Mouse (Mus musculus): ENCODE results near the gene AI661453. TPM values are rescaled to one million over a fixed set of nuclear protein-coding genes. Genes with fewer than 3 reads are reported as not detected.
A peak's percentile ranks its signal among the peaks of the same experiment; 100 is the strongest.

The AI661453 gene
- total RNA-seq, 1 experiment from 2014 or later, result 1.7 TPM

DNA sequence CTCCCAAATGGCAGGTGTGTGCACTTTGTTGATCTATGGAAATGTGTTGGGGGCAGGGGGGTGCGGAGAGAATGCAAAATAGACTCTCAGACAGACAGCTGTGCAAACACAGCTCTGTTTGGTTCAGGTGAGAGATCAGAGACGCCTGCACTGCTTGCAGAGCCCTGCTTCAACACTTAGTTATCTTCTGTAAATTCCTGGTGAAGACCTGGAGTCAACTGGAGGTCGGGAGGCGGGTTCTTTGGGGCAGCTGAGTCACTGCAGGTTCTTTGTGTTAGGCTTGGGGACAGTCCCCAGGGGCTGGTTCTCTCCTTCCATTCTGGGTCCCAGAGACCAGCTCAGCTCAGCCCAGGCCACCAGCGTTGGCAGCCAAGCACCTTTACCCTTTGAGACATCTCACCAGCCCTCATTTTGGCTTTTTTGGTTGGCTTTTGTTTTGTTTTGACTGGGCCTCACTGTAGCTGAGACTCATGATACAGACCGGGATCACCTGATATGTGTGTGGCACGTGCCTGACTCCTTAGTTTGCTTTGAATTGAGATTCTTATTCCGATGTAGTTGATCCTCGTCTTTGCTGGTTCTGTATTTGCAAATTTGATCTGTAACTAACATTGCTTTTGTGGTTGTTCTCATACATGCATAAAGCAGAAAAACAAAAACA is 26.4 kb downstream of the AI661453 start:
- no peak for ATAC-seq (ENCODE audit: extremely low read depth, insufficient number of reproducible peaks, low FRiP score, poor library complexity, severe bottlenecking)

DNA sequence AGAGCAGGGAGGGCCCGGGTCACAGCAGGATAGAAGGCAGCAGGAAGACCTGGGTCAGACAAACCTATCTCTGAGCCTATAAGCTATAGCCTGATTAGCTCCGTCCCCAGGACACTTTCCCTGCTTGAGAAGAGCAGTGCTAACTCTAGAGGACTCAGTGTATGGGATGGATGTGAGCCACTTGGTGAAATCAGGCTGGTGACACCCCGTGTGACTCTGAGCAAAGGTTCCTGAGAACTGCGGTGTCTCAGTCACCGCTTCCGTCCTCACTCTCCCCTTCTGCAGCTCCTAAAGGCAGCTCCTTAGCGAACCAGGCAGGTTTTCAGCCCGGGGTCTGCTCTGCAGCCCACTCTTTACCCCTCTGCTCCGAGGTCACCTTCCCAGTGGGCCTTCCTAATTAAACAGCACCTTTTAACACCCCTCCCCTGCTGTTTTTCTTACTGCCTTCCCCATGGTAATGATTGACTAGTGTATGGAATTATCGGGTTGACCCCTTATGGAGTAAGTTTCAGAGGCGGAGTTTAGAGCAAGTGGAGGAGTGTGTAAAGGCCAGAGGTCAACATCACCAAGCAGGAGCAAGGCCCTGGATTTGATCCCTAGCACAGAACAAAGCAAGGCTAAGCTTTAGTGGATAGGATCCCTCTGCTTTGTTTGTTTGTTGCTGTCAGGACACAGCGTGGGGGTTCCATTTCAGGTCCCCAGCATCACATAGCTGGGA is 28.0 kb downstream of the AI661453 start:
- ATAC-seq (ENCODE audit: extremely low read depth, insufficient number of reproducible peaks, low FRiP score, poor library complexity, severe bottlenecking), result no peak

DNA sequence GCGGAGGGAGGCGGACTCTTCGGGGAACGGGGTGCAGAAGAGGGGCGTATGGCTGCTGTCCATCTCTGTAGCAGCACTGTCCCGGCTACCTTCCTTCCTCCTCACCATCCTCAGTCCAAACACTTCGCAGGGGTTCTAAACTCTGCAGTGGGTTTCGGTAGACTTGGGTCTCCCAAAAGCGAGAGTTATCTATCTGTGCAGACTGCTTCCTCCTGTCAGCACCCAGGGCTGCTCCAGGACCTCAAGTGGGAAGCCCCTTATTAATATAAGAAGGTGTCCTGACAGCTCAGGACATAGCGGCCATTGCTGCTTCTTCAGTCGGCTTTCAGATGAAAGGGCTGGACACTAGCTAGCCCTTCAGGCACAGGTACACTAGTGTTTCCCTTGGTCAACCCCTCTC is 28.6 kb downstream of the AI661453 start:
- ATAC-seq (ENCODE audit: extremely low read depth, insufficient number of reproducible peaks, low FRiP score, poor library complexity, severe bottlenecking), result no peak

DNA sequence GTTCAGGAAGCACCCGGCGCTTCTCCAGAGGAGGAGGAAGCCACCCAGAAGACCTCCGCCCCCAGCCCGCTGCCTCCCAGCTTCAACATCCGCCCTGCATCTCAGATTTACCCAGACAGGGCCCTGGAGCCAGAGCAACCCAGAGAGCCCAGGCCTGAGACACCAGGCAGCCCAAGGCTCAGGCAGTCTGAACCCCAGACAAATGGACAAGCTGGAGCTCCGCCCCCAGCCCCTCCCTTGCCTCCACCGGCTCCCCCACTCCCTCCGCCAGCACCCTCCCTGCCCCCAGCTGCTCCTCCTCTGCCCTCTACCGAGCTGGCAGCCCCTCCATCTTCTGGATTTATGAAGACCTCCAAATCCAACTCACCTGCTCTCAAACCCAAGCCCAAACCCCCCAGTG is 29.9 kb downstream of the AI661453 start:
- ATAC-seq (ENCODE audit: extremely low read depth, insufficient number of reproducible peaks, low FRiP score, poor library complexity, severe bottlenecking), result no peak

DNA sequence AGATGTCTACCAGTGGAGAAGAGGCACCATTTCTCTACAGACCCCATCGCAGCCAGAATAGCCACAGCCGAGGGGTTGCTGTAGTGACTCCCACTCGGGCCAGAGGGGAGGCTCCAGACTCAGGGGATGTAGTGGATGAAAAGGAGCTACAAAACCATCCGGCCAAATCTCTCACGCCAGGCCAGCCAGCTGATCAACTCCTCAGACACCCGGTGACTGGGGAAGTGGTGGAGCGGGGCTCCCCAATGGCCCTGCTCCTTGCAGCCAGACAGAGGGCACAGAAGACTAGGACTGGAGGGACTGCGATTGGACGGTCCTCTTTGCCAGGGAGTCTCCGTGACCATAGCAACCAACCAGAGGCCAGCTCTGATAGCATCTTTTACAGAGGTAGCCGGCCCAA is 31.2 kb downstream of the AI661453 start:
- no peak for ATAC-seq (ENCODE audit: extremely low read depth, insufficient number of reproducible peaks, low FRiP score, poor library complexity, severe bottlenecking)

DNA sequence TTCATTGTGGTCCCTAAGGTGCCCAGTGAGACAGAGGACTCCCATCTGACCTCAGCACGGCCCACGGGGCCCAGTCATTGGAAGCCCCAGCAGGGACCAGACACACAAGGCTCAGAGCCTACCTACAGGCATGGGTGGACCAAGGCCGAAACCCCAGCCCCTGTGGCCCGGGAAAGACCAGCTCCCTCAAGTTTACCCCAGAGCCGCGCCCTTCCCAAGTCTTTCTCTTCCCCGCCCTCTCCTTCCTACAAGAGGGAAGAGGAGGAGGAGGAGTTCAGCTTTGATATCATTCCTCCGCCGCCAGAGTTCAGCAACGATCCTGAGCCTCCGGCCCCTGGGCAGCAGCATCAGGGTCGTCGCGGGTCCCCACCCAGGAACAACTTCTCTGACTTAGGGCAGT is 31.6 kb downstream of the AI661453 start:
- ATAC-seq (ENCODE audit: extremely low read depth, insufficient number of reproducible peaks, low FRiP score, poor library complexity, severe bottlenecking), result no peak

DNA sequence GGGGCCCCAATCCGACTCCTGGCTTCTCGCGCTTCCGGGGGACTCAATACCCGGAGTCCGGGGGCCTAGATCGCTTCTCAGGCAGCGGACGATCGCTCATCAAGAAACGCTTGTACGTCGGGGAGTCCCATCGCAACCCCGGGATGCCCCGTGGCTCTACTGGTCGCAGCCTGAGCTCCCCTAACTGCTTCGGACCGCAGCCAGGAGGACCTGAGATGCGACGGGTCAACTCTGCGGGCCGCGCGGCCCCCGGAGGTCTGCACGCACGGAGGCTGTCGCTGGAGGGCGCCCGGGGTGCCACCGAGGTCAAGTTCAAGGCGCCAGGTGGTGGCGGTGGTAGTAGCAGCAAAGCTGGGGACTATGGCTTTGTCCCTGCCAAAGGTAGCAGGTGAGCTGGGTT is 32.1 kb downstream of the AI661453 start:
- ATAC-seq (ENCODE audit: extremely low read depth, insufficient number of reproducible peaks, low FRiP score, poor library complexity, severe bottlenecking), result no peak

DNA sequence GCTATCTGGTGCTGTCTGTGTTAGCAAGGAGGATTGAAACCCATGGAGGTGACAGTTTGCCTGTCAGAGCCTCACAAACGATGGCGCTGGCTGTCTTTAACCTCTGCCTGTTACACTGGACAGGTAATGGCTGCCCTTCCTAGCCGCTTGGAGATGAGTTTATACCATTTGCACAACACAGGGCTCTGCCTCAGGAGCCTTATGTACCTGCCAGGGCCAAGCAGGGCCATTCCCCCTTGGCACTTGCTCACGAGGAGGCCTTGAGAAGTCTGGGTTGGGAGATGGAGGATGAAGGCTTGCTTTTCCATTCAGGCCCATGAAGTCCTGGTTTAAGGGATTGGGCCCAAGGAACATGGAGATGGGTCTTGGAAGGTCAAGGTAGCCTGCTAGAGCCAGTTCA is 33.2 kb downstream of the AI661453 start:
- no peak for ATAC-seq (ENCODE audit: extremely low read depth, insufficient number of reproducible peaks, low FRiP score, poor library complexity, severe bottlenecking)

DNA sequence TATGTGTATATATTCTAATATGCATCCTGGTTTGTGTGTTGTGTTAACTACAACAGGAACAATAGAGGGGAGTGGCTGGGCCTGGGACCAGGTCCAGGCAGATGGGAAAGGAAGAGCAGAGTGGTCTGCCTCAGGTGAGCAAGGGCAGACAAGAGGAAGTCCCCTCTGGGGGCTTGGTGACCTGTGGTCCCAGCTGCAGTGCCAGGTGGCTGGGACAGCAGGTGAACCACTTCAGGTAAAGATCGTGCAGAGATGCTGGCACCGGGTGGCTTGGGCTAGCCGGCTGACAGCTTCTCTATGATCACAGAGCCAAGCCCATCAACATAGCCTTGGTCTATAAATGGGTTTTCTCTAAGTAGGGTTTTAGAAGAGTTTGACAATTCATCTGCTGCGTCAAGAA is 33.7 kb downstream of the AI661453 start:
- ATAC-seq (ENCODE audit: extremely low read depth, insufficient number of reproducible peaks, low FRiP score, poor library complexity, severe bottlenecking), result no peak

DNA sequence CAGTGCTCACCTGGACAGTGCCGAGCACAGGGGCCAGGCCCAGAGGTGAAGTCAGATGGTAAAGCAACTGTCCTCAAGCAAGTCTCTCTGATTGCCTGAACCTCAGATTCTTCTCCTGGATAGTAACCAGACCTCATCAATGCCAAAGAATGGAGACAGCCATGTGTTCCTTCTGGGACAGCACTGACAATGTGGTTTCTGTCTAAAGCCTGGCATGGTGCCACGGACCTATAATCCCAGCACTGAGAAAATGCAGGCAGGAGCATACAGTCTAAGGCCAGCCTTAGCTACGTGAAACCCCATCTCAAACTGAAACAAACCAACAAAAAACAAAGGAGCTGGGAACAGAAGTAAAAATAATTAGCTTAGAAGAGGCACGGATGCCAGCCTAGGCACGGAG is 34.3 kb downstream of the AI661453 start:
- ATAC-seq (ENCODE audit: extremely low read depth, insufficient number of reproducible peaks, low FRiP score, poor library complexity, severe bottlenecking), result no peak

DNA sequence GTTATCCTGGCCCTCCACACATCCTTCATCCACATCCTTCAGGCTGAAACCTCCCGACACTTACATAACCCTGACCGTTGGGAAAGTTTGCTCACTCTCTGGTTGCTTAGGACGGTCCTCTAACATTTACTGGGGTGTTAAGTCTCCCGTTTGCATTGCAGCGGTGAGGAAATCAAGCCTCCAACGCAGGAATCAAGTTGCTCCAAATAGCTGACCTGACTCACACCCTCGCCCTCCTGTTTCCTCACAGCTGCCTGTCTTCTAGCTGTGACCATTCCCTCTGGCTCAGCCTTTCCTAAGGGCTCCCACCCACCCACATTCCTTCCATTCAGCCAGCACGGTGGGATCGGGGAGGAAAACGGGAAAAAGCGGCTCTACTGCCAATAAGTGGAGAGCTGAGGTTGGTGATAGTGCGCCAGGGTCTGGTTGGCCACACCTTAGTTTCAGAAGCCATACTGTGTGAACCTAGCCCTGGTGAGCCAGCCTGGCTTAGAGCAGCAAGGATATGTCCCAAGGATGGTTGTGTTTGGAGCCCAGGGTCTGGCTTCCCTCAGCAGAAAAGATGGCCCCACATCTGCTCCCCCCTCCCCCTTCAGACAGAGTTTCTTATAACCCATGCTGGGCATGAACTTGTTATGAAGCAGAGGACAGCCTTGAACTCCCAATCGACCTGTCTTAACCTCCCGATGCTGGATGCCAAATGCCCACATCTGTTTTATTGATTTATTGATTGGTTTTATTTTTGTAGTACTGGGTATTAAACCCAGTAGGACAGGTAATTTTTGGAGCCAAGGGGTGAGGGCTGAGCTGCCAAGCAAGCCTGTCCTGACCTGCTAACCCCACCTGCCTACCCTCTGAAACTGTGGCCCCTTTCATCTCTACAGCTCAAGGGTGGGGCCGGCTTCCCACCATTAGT is 36.3 kb downstream of the AI661453 start:
- ATAC-seq (ENCODE audit: extremely low read depth, insufficient number of reproducible peaks, low FRiP score, poor library complexity, severe bottlenecking), result no peak

DNA sequence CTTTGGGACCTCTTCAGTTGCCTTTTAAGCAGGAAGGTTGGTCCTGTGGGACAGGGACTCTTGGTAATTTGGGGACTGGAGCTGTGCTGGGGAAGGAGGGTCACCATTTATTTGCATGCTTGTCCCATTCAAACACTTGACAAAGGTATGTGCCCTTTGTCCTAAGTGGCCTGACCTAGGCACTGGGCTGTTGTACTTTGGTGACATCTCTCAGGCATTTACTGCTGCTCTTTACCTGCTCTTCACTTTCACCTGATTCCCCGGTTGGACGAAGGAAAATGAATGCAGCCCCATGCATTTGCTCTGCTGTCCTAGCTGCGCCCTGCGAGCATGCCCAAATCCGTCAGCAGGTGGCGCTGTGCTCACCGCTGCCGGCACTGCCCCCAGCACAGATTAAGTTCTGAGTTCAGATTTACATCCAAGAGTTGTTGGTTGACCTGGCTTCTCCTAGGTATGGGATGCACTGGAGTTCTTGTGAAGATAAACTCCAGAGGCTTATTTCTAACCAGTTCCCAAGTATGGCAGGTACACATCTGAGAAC is 37.1 kb downstream of the AI661453 start:
- ATAC-seq (ENCODE audit: extremely low read depth, insufficient number of reproducible peaks, low FRiP score, poor library complexity, severe bottlenecking), result peak; percentile 61

DNA sequence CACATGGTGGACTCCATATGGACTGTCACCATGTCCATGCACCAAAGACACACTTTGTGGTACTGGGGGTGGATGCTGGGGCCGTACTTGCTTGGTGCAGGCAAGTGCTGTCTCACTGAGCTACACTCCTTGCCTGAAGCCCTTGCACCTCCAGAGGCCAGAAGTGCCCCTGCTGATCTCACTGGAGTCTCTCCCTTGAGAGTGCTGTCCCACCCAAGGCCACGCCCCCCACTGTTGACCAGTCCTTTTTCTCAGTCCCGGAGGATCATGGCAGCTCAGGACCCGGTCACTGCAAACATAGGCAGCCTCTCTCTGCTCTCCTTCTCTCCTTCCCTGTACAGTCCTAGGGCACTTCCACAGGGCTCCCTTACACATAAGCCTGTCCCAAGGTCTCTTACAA is 37.8 kb downstream of the AI661453 start:
- no peak for ATAC-seq (ENCODE audit: extremely low read depth, insufficient number of reproducible peaks, low FRiP score, poor library complexity, severe bottlenecking)

DNA sequence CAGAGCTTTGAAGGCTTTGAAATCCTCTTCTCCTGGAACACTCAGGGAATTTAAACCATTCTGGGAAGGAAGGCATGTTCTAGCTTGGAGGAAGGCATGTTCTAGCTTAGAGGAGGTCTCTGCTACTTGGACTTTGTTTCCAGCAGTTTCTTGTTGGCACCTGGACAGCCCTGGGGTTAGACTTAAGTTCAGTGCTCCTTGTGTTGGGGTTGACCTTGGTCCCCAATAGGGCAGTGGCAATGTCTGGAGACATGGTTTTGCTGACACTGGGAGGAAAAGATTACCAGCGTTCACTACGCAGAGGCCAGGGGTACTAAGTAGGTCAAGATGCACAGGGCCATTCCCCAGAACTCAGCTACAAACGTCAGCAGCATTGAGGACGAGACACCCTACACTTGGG is 38.8 kb downstream of the AI661453 start:
- no peak for ATAC-seq (ENCODE audit: extremely low read depth, insufficient number of reproducible peaks, low FRiP score, poor library complexity, severe bottlenecking)

DNA sequence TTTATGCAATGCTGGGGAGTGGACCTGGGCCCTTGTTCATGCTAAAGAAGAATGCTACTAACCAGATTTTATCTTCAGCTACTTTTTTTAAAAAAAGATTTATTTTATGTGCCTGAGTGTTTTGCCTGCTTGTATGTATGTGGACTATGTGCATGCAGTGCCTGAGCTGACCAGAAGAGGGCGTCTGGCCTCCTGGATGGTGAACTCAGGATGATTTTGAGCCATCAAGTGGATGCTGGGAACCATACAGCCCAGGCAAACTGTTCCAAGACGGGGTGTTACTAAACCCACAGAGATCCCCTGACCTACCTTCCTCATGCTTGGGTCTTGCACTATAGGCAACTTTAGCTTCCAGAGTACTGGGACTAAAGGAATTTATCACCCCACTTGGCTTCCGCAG is 39.3 kb downstream of the AI661453 start:
- no peak for ATAC-seq (ENCODE audit: extremely low read depth, insufficient number of reproducible peaks, low FRiP score, poor library complexity, severe bottlenecking)

DNA sequence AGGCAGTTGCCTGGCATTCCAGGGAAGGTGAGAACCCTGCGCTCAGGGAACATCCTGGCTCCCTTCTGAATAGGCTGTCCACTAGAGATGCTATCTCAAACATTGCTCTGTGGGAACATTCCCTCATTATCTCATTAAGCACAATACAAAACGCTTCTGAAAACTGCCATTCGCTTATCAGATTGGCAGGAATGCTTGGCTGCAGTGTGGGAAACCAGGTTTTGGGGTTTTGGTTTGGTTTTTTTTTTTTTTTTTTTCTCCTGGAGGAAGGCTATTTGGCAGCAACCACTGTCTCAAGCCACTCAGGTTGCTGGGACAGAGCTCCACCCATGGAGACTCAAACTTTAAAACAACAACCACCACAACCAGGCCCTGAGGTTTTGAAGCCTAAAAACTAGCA is 43.5 kb downstream of the AI661453 start:
- ATAC-seq (ENCODE audit: extremely low read depth, insufficient number of reproducible peaks, low FRiP score, poor library complexity, severe bottlenecking), result no peak

DNA sequence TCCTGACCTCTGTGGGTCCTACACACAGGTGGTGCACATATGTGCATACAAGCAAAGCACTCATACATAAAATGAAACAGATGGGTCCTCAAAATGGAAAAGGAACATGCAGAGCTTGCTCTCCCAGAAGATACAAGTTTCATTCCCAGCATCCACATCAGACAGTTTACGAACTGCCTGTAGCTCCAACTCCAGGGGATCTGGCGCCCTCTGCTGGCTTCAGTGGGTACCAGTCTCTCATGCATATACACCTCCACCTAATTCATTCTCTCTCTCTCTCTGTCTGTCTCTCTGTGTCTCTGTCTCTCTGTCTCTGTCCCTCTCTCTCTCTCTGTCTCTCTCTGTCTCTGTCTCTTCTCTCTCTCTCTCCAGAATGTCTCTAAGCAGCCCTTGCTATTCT is 46.0 kb downstream of the AI661453 start:
- no peak for ATAC-seq (ENCODE audit: extremely low read depth, insufficient number of reproducible peaks, low FRiP score, poor library complexity, severe bottlenecking)

DNA sequence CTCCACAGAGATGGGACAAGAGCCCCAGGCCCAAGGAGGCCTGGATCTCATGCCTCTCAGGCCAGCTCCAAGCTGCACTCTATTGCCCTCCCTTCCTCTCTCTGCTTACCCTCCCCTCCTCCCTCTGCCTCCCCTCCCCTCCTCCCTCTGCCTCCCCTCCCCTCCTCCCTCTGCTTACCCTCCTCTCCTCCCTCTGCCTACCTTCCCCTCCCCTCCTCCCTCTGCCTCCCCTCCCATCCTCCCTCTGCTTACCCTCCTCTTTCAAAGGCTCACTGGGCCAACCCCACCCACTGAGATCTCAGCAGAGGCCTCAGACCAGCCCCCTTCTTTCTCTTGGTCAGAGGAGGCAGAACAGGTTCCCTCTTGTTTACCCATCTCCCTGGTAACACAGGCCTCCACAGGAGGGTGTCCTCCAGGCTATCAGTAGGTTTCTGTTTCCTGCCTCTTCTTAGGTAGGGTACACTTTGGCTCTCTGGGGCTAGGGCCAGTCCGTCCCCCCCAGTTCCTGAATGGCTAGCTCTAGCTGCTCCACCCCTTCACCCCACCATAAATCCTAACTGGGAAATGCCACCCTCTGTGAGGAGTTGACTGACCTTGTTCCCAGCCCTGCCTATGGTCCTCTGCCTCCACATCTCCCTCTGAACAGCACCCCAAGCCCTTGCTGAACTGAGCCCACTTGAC is 48.0 kb downstream of the AI661453 start:
- no peak for ATAC-seq (ENCODE audit: extremely low read depth, insufficient number of reproducible peaks, low FRiP score, poor library complexity, severe bottlenecking)

DNA sequence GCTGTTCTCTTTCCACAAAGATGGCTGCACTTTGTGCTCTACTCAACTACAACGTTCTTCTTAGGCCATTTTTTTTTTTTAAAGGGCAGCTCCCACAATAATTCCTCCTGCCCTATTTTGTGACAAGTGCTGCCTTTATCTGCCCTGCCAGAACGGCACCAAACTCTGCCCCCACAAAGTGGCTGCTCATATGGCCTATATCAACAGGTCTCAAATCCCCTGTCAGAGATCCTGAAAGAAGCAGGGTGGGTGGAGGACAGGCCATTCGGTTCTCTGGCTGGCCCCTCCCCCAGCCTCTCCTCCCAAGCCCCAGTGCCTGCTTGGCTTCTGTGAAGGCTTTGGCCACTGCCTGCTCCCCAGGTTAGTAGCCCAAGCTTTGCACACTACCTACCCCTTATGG is 48.6 kb downstream of the AI661453 start:
- ATAC-seq (ENCODE audit: extremely low read depth, insufficient number of reproducible peaks, low FRiP score, poor library complexity, severe bottlenecking), result no peak
